Mouse (Mus musculus): ENCODE results near the gene Cnnm1. TPM values are rescaled to one million over a fixed set of nuclear protein-coding genes. Genes with fewer than 3 reads are reported as not detected.
A peak's percentile ranks its signal among the peaks of the same experiment; 100 is the strongest.

Gene Cnnm1
- total RNA-seq (2021) = under 1 TPM; 0.42 to 0.47 TPM
- long read RNA-seq, experiment 1, full-length matches to known transcripts = 1 of 1 reads
- long read RNA-seq, experiment 1, partial matches to known transcripts = 0 of 1 reads
- long read RNA-seq, experiment 1, other reads (novel, unspliced or antisense) = 0 of 1 reads
- long read RNA-seq, experiment 2, partial matches to known transcripts = 0 of 1 reads
- long read RNA-seq, experiment 2, other reads (novel, unspliced or antisense) = 1 of 1 reads

DNA sequence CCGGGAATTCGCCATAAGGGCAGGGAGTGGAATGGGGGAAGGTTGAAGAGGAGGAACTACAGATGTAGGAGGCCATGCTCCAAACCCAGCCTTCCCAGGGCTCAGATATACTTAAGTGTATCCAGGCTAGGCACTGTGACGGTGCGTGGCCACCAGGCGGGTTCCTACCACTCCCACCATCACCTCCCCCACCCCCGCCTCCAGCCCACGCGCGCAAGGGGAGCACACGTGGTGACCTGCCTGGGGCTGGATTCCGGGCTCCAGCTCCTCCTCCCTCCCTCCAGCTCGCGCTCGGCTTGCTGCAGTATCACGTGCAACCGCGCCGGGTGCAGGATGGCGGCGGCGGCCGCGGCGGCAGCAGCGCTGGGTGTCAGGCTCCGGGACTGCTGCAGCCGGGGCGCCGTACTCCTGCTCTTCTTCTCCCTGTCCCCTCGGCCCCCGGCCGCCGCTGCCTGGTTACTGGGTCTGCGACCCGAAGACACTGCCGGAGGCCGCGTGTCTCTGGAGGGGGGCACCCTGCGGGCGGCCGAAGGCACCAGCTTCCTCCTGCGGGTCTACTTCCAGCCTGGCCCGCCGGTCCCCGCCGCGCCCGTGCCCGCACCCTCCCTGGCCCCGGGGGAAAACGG is at the start of gene Cnnm1:
Cnnm1 (plus strand) TSS at position 325 of the 626 bp plus-strand sequence.
- peak; percentile 18 to 30 for DNase-seq (ENCODE audit: low spot score in 2 of 2)

- peak in 1 of 2 experiments; percentile 40 for DNase-seq (ENCODE audit: low spot score in 2 of 2)
Measured at GRCm38 (mm10) chr19:43396327-43396726, 43.9 kb upstream of the Cnnm1 start.

GRCm38 (mm10) chr19:43407181-43407580 is 33.1 kb upstream of the Cnnm1 start:
- no peak for DNase-seq (ENCODE audit: low spot score in 2 of 2)

GRCm38 (mm10) chr19:43415565-43415964 is 24.7 kb upstream of the Cnnm1 start:
- no peak for DNase-seq (ENCODE audit: low spot score in 2 of 2)

DNA sequence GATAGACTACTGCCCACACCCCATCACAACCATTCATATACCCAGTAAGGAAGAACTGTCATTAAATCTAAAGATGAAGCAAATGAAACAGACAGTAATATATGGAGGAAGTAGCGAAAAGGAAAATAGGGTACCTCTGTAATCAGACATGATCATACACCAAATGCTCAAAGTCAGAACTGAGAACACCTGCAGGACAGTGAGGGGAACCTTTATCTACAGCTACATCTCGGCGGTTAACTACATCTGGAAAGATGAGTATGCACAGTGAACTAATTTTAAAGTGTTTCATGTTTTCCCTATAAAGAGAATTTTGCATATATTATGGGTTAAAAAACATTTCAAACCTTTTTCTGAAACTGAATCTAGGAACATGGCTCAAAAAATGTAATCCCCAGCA is 19.7 kb upstream of the Cnnm1 start:
- DNase-seq (ENCODE audit: low spot score in 2 of 2) = no peak

GRCm38 (mm10) chr19:43424082-43424481 is 16.2 kb upstream of the Cnnm1 start:
- no peak for DNase-seq (ENCODE audit: low spot score in 2 of 2)

GRCm38 (mm10) chr19:43427446-43428224 is 12.6 kb upstream of the Cnnm1 start:
- DNase-seq (ENCODE audit: low spot score in 2 of 2) = no peak

- DNase-seq (ENCODE audit: low spot score in 2 of 2) = no peak
Measured at GRCm38 (mm10) chr19:43439246-43439645, 990 bp upstream of the Cnnm1 start.

GRCm38 (mm10) chr19:43440768-43441660 is 778 bp downstream of the Cnnm1 start:
- DNase-seq (ENCODE audit: low spot score in 2 of 2) = peak; percentile 20 to 22

- no peak for DNase-seq (ENCODE audit: low spot score in 2 of 2)
Measured at GRCm38 (mm10) chr19:43441661-43441990, 1.4 kb downstream of the Cnnm1 start.

GRCm38 (mm10) chr19:43442269-43442668 is 2.0 kb downstream of the Cnnm1 start:
- no peak for DNase-seq (ENCODE audit: low spot score in 2 of 2)

GRCm38 (mm10) chr19:43442906-43443305 is 2.7 kb downstream of the Cnnm1 start:
- no peak for DNase-seq (ENCODE audit: low spot score in 2 of 2)

DNA sequence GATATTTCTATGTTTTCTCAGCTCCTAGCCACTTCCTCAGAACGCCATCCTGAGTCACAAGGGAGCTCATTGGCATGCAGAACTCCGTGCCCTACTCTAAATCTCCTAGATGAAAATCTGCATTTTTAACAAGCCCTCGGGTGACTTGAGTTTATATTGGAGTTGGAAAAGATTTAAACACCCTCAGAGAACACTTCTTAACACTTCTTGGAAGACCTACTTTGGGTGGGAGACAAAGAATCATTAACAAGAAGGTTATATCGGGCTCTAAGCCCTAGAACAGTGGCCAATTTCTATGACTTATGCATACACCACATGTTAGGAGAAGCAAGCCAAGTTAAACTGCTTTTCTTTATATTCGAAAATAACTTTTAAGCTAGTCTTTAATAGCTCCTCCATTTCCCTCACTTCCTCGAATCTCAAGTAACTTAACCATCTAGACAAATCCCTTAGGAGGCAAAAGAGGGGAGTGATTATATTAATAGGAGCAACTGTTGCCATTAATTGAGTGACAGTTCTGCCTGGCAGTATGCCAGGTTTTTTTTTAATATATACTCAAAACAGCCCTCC is 4.5 kb downstream of the Cnnm1 start:
- no peak for DNase-seq (ENCODE audit: low spot score in 2 of 2)

DNA sequence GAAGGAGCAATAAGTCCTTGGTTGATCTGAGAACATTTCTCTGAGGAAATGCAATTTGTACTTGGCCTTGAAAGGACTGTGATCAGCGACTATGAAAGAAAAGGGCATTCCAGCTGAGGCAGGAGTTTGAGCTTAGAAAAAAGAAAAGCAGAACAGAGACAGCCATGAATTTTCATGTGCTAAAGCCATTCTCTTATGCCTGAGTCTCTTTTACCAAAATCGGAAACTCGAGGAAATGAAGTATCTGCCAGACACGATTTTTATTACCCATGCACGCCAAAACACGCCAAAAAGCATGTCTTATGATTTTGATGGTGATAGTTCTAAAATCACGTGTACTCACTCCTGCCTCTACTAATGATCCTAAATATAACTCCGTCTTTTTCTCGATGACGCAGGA is 11.3 kb downstream of the Cnnm1 start:
- DNase-seq (ENCODE audit: low spot score in 2 of 2) = no peak

DNA sequence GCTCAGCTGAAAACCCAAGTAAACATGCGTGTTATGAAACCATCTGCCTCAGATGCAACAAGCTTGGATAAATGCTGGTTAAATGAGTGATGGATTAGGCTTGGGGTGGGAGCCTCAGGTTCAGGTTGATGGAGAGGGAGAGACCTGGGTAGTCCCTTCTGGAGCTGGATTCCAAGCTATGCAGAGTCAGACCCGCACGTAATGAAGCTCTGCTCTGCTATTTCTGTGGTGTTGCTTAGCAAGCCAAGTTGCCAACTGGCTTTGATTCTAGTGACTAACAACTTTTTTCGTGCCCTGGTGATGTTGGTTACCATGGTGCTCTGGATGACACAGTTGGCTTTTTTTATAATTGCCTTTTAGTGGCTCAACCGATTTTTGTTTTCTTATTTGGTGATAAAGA is 11.9 kb downstream of the Cnnm1 start:
- no peak for DNase-seq (ENCODE audit: low spot score in 2 of 2)

GRCm38 (mm10) chr19:43453025-43453424 is 12.8 kb downstream of the Cnnm1 start:
- DNase-seq (ENCODE audit: low spot score in 2 of 2) = no peak

GRCm38 (mm10) chr19:43459948-43460347 is 19.7 kb downstream of the Cnnm1 start:
- no peak for DNase-seq (ENCODE audit: low spot score in 2 of 2)

GRCm38 (mm10) chr19:43460481-43460880 is 20.2 kb downstream of the Cnnm1 start:
- DNase-seq (ENCODE audit: low spot score in 2 of 2) = no peak

GRCm38 (mm10) chr19:43462141-43462540 is 21.9 kb downstream of the Cnnm1 start:
- no peak for DNase-seq (ENCODE audit: low spot score in 2 of 2)

DNA sequence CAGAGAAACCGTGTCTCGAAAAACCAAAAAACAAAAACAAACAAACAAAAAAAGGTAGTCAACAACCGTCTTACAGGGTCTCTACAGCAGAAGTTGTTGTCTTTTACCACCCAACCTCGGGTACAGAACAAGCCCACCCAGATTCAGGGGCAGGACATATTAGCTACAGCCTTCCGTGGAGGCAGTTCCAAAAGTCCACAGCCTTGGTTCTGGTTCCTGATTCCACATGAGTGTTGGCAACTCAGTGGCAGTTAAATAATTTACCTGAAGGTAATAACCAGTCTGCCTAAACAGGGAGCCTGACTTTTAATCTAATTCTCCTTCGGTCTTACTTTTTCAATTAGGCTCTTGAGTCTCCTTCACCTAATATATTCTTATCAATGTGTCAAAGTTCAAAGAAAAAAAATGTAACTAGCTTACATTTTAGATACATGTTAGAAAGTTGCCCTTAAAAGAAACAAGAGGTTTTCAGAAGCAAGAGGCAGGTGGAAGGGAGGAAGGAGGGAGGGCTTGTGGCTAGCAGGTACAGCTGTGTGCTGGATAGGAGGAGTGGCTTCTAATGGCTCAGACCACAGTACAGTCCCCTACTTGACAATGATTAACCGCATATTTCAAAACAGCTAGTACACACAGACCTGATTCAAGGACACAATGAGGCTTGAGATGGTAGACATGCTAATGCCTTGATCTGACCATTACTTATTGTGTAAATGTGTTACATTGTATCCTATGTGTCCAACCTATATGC is 23.5 kb downstream of the Cnnm1 start:
- DNase-seq (ENCODE audit: low spot score in 2 of 2) = no peak
